Mouse (Mus musculus): ENCODE measurements at regions not wholly inside any gene's neighbourhood (a gene's known extent, or its start where the extent isn't known, plus 50 kb on each side); places are given as distances from the start of the nearest gene placed in this dataset.

DNA sequence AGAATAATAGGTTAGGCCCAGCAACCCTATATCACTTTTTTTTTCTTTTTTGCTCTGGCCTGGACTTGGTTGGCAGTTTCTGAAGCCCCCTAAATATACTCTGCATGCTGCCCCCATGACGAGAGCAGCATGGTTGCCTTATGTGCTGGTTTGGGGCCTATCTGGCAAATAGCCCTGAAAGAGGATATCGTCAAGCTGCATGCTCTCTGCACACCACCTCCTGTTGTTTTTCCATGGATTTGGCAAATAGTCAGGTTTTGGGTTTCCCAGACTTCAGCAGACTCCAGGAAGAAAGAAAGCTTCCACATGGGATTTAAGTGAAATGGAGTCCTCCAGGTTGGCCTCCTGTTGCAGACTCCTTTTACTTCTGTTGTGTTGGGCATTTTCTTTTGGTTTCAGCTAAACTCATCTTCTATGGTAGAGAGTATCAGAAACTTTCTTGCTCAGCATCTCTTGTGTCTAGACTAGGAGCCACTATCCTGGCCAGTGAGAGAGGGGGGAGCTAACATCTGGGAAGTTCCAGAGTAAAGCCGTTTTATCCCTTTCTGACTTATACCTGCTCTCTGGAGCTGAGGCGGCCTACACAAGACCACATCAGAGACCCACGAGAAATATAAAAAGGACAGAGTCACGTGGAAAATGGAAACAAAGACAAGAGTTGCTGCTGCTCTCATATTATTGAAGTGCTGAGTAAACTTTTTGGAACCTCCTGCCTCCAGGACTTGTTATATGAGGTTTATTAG is 140.4 kb upstream of the Egfl6 start:
- DNase-seq (ENCODE audit: low spot score): no peak

DNA sequence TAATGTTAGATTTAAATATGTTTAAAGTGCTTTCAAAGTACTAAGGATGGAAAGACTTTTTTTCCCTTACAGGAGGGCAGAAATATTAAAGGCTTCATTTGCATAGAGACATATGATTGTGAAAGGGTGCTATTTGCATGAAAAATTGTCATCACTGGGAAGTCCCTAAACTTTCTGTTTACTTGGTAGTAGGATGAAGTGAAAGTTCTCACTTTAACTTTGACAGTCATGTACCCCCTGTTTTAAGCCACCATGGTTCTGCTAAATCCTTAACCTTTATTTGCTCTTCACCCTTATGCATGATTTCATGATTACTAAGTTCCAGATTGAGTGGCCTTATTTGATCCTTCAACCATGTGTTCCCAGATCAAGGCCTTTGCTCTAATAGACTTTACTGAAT is 132.6 kb upstream of the Egfl6 start:
- DNase-seq (ENCODE audit: low spot score): no peak

GRCm38 (mm10) chrX:166709306-166709705 is 123.8 kb upstream of the Egfl6 start:
- DNase-seq (ENCODE audit: low spot score): no peak

- no peak for DNase-seq (ENCODE audit: low spot score)
These were observed 122.6 kb upstream of the Egfl6 start for GRCm38 (mm10) chrX:166708106-166708505.

- no peak for DNase-seq (ENCODE audit: low spot score)
These were observed 121.5 kb upstream of the Egfl6 start for GRCm38 (mm10) chrX:166707029-166707428.

GRCm38 (mm10) chrX:166704311-166704710 is 118.8 kb upstream of the Egfl6 start:
- no peak for DNase-seq (ENCODE audit: low spot score)

GRCm38 (mm10) chrX:166694219-166694618 is 108.7 kb upstream of the Egfl6 start:
- no peak for DNase-seq (ENCODE audit: low spot score)

DNA sequence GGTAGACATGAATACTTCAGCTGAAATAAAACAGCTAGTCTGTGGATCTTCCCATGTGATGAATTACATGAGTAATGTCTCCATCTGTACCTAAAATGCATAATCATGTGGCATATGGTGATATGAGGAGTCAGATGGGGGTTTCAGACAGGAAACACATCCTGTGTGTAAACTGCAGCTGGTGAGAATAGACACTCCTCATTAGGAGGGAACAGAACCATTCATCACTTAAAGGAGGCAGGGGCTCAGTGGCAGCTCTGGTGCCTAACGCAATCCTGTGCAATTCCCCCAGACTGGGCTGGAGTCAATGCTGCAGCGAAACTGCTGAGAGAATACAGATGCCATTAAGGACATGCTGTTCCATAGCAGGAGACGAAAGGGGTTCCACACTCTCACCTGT is 103.3 kb upstream of the Egfl6 start:
- DNase-seq (ENCODE audit: low spot score): no peak

DNA sequence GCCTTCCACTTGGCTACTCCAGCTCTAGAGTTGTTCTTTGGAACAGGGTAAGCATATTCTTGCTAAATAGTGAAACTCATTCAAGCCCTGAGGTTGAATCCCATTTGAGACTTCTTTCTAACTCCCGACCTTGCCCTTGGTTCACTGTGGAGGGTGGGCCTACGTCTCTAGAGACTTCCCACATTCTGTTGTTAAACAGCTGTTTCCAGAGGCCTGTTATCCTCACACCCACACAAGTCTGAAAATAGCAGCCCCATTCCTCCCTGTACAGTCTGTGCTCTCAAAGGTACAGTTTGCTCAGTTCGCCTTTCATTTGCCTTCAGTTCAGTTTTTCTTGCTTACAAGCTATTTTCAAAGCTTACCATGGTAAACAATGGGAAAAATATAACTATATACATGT is 87.9 kb upstream of the Egfl6 start:
- no peak for DNase-seq (ENCODE audit: low spot score)

DNA sequence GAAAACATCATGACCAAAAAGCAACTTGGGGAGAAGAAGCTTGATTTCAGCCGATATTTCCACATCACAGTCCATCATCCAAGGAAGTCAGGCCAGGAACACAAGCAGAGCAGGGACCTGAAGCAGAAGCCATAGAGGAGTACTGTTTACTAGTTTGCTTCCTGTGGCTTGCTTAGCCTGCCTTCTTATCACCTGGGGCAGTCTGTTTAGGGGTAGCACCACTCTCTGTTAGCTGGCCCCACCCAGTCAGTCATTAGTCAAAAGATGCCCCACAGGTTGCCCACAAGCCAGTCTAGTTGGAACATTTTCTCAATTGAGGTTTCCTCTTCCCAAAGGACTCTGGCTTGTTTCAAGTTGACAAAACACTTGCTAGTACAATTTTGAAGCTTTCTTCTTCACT is 87.1 kb upstream of the Egfl6 start:
- no peak for DNase-seq (ENCODE audit: low spot score)

DNA sequence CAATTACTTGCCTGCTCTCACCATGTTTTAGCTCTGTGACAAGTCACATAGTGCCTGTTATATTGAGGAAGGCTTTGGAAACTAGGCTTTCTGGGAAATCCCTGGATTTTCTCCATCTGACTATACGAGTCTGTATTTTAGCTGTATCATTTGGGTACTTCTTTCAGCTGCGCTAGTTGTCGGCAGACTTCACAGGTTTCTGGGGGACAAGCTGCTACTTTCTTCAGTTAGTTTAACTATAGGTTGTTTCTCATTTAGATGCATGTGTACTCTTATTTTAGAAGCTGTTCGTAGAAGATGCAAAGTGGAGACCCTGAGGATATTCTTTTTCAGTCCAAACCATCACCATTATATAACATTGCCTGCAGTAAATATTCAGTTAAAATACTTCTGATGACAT is 86.3 kb upstream of the Egfl6 start:
- DNase-seq (ENCODE audit: low spot score): no peak

DNA sequence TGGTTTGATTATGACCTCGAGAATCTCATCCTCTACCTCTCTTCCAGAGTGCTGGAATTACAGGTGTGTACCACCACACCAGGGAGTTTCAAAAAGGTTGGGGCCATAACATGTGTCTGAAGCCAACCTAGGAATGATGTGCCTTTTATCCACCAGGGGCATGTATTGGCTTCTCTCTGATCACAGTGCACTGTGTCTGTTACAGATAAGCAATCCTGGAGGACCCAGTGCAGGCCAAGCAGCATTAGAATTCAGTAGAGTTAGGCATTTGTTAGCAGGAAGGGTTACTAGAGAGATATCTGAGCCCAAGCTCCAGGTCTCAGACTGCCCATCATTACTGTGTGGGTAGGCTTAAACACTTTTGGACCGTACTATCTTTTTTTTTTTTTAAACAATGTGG is 80.8 kb upstream of the Egfl6 start:
- DNase-seq (ENCODE audit: low spot score): no peak

DNA sequence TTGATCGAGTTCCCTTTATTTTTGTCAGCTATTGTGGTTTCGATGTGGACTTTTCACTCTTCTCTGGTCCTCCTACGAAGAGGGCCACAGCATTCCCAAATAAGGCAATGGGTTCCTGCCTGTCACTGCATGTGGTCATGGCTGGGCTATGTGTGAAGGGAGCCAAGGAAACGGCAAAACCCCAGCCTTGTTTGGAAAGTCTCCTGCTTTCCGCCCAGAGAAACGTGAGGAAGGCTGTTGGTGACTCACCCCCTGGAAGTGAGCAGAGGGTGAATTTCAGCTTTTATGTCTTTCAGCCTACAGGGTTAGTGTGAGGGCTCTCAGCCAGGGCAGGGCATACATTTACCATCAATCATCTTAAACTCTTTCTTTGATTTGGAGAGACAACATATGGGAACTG is 76.3 kb upstream of the Egfl6 start:
- DNase-seq (ENCODE audit: low spot score): no peak

DNA sequence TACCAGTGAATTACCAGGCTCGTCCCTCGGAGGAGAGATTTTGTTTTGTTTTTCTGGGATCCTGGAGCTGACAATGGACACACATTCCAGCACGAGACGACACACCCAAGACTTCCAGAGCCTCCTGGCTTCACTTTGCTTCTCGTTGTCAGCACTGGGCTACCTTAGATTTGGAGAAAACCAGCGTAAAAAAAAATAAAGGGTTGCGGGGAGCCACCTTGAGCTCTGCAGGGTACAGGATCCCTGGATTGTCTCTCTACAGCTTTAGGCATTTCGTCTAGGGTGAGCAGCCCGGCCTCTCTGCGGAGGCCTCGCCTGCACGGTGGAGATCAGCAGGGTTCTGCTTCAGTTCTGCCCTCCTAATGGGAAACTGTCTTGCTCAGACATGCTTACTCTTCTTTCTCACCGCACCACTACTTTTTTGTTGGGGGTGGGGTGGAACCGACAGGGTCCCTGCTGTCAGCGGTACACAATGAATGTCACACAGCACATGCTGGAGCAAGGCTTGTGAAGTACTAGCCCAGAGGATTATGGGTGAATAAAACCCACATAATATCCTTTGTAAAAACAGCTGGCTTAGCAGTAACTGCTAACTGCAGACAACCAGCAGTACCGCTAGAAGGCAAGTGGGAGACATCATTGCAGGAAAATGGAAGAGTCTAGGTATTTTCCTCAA is 75.7 kb upstream of the Egfl6 start:
- DNase-seq (ENCODE audit: low spot score): peak; percentile 45

DNA sequence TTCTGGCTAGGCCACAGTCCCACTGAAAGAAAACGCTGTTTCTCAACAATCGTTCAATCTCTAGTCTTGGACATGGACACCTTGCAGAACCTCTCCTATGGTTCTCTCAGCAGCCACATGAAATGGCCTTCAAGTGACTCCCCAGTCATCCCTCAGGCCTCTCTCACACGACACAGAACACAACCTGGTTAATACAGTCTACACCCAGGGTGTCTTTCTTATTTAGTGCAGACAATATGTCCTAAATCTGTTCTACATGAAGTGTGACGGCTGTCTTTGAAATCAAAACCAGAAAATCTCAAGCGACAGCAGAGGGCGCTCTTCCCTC is 75.2 kb upstream of the Egfl6 start:
- no peak for DNase-seq (ENCODE audit: low spot score)

DNA sequence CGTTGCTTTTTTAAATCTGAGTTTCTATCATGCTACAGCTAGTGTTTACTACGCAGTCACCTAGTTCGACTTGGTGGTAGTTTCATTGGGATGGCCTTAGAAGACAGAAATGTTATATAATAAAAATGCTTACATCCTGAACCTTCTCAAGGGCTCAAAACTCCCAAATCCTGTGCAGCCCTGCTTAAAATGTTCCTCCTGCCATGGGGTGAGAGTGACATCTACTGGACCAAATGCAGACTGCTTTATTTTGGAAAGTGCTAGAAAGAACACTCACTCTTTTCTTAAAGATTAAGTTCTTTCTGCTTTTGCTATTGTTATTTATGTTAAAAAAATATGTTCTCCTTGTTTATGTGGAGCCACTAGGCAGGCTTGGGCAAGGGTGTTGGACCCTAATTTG is 66.9 kb upstream of the Egfl6 start:
- DNase-seq (ENCODE audit: low spot score): no peak

DNA sequence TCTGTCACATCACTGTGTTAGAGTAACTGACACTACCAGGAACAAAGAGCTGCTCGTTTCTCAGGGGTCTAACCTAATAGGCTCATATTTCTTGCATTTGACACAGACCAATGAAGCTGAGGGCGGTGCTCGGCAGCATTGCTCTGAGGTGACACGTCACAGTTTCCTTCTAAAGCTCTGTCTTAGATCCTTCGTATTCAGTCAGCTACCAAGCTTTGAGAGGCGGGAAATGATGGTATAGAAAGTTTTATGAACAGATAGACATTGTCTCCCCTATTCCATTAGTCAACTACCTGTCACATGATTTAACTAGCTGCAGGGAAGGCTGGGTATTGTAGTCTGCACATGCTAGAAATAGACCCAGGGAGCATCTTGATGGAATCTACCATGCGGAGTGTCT is 60.2 kb upstream of the Egfl6 start:
- DNase-seq (ENCODE audit: low spot score): no peak

DNA sequence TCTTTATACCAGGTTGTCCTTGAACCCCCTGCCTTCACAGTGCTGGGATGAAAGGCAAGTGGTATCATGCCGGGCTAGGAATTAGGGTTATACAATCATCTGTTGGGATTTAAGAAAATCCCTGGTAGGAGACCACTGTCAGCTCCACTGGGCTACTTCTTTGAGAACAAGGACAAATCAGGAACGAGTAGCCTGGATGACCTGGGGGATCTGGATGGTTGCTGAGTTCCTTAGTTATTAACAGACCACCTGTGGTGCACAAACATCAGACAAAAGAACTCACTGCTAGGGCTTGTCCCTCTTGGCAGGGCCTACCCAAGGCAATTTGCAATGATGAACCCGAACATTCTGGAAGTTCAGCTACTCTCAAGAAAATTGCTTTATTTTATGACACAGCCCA is 55.7 kb upstream of the Egfl6 start:
- DNase-seq (ENCODE audit: low spot score): no peak

DNA sequence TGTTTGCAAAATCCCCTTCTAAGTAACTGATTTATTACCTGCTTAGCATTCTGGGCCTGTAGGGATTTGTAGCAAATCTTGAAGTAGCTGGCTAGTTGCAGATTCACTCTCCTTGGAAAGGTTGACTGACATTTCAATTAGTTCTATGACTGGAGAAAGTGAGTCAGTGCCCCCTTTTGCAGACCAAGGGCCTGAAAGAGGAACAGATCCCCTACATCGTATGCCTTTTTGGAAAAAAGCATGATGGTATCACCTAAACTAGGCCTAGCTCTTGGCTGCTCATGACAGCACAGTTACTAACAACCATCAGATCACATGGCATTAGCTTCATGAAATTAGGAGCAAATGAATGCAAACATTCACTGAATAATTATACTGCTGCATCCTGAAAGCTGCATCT is 54.7 kb upstream of the Egfl6 start:
- no peak for DNase-seq (ENCODE audit: low spot score)

Data from c-Kit-positive CD71-positive TER-119-positive erythroid progenitor cells, embryonic 14.5 days (primary cell).